Mouse (Mus musculus): ENCODE measurements around the gene Btbd35f30.
"Not testable (repeated sequence)": the region's sequence is repeated elsewhere in the genome, so short reads cannot be mapped to it uniquely, and the experiment has no call there.

Btbd35f30 gene

DNA sequence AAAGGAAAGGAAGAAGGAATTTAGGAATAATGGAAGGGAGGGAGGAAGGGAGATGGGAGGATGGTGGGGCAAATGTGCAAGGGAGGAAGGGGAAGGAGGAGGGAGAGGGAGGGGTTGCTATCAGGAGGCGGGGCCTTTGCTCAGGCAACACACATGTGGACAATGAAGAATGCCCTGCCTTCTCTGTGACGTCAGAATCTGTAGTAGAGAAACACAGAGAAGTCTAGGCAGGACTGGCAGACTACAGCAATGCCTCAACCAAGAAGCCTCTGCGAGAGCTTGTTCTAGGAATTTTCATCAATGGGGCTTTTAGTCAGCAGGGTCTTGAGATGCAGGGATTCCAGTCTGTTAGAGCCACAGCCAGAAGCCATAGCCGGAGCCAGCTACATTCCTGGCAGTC, at the start of gene Btbd35f30:
Btbd35f30 (plus strand) TSS at position 301 of the 400 bp plus-strand sequence.
- not testable (repeated sequence) for DNase-seq (ENCODE audit: low read depth in 2 of 2, low spot score in 2 of 2)

DNA sequence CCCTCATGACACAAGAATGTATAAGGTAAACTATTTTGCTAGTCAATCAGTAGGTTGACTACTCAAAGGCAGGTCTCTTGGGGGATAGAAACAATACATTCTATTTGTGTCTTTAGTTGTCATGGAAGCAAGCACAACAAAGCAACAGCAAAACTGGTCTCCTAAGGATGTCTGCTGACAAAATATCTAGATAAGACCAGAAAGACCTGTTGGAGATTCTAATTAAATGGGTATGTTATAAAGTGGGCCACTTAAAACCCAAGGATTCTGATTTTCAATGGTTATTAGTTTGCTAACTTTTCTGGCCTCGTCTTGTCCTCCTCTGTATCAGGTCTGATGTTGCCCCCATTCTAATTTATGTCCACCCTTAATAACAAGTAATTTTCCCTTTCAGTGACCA, 47.0 kb downstream of the Btbd35f30 start, which contains the start of gene Gm21789:
Gm21789 (plus strand) TSS at position 301 of the 400 bp plus-strand sequence.
- DNase-seq (ENCODE audit: low read depth in 2 of 2, low spot score in 2 of 2): not testable (repeated sequence)

All from CD8-positive naive resting alpha-beta T cell, adult 2 months (primary cell).